Mouse (Mus musculus) limb, embryonic 14.5 days (tissue): ENCODE data around the gene Snai3. TPM values are rescaled to one million over a fixed set of nuclear protein-coding genes. Genes with fewer than 3 reads are reported as not detected.

Source experiments
- ATAC-seq: fragments of 200-750 bp; cut with Nextera tagmentation; 2 replicates; pipeline ENCODE4 v1.8.0; 2017; ENCODE audit warnings: low read depth, moderate number of reproducible peaks, moderate TSS enrichment; ENCODE audit not compliant: low FRiP score
- DNase-seq: peaks from one replicate; pipeline ENCODE4 v3.0.0-alpha.2; 2015; ENCODE audit warnings: low spot score
- H3K27ac ChIP-seq: fragments of 300-500 bp; sonication (generic); replicated peaks from 2 replicates; pipeline ENCODE4 v1.5.1; 2014; ENCODE audit warnings: low read depth, mild to moderate bottlenecking, low read length, moderate library complexity, mixed read lengths
- H3K27me3 ChIP-seq: fragments of 300-500 bp; sonication (generic); 2 replicates; pipeline ENCODE4 v1.6.1; 2014; ENCODE audit warnings: low read length, mixed read lengths; ENCODE audit not compliant: control insufficient read depth, insufficient read depth
- H3K36me3 ChIP-seq: fragments of 300-500 bp; sonication (generic); 2 replicates; pipeline ENCODE4 v1.6.1; 2014; ENCODE audit warnings: mild to moderate bottlenecking, low read length, moderate library complexity, mixed read lengths; ENCODE audit not compliant: control insufficient read depth, insufficient read depth
- H3K4me1 ChIP-seq: fragments of 300-500 bp; sonication (generic); 2 replicates; pipeline ENCODE4 v1.6.1; 2014; ENCODE audit warnings: antibody characterized with exemption, low read length, mixed read lengths; ENCODE audit not compliant: control insufficient read depth, insufficient read depth
- H3K4me2 ChIP-seq: fragments of 300-500 bp; sonication (generic); replicated peaks from 2 replicates; pipeline ENCODE4 v1.6.1; 2014; ENCODE audit warnings: low read depth, mild to moderate bottlenecking, low read length, moderate library complexity; ENCODE audit not compliant: severe bottlenecking
- H3K4me3 ChIP-seq: fragments of 300-500 bp; sonication (generic); replicated peaks from 2 replicates; pipeline ENCODE4 v1.5.1; 2014; ENCODE audit warnings: low read length
- H3K9ac ChIP-seq: fragments of 300-500 bp; sonication (generic); 2 replicates; pipeline ENCODE4 v1.6.1; 2014; ENCODE audit warnings: mild to moderate bottlenecking, low read depth, low read length, moderate library complexity; ENCODE audit not compliant: severe bottlenecking
- H3K9me3 ChIP-seq: fragments of 300-500 bp; sonication (generic); 2 replicates; pipeline ENCODE4 v1.6.1; 2016; ENCODE audit warnings: low read length; ENCODE audit not compliant: control insufficient read depth
- POLR2A ChIP-seq: fragments of 200-500 bp; IDR thresholded peaks from 2 replicates; pipeline ENCODE4 v1.8.0; 2012; ENCODE audit warnings: inconsistent platforms, mild to moderate bottlenecking, moderate library complexity, borderline replicate concordance; ENCODE audit not compliant: insufficient read depth, insufficient read length; ENCODE audit errors: extremely low read depth
- WGBS: fragments of 180-500 bp; shearing (Covaris S2); extraction: QIAGEN DNeasy Blood & Tissue Kit; methylation state at CpG from one replicate; pipeline ENCODE4 v1.1.7; 2014; 5-methylcytosine and 5-hydroxymethylcytosine counted together
- polyA plus RNA-seq, 2 experiments: library from polyadenylated mRNA; depleted of rRNA in 1 of 2; stranded (reverse) in 1 of 2; unstranded in 1 of 2; fragments of >200 nt; fragmentation: Nextera tagmentation in 1 of 2; extraction: Ambion mirVana in 1 of 2; gene quantifications; 2 replicates each; pipeline versions ENCODE4 v1.2.1 to v1.2.3; 2012 to 2014

Gene Snai3
- polyA plus RNA-seq, 2 experiments: 2.1 TPM

DNA sequence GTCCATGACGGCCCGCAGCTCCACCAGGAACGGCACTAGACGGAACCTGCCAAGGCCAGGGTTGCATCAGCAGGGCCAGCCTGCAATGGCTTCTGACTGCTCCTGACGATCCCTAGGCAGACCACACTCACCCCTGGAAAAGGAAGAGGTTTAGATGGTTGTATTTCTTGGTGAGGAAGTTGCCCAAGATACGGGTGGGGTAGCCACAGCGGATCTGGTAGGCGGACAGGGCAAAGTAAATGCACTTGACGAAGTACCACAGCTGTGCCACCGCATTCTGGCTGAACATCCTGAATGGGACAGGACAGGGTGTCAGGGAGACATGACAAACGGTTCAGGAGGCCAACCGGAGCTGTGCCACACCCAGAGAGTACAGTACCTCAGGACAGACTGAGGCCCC, 24.3 kb upstream of the Snai3 start:
- peaks cover 92% of the 10 kb centered on the region for H3K36me3 ChIP-seq
- no peak overlapping the region for H3K4me3 ChIP-seq
- H3K4me1 ChIP-seq: no peaks in the 10 kb centered on the region
- H3K4me2 ChIP-seq: no peak overlapping the region
- WGBS: 93% methylated on average over 12 of the region's 12 CpGs
- TF ChIP-seq POLR2A: no peak
- no peak overlapping the region for H3K9ac ChIP-seq
- no peaks in the 10 kb centered on the region for H3K27me3 ChIP-seq
- DNase-seq (no peak), ATAC-seq (no peak)
- H3K27ac ChIP-seq: no peak overlapping the region
- no peaks in the 10 kb centered on the region for H3K9me3 ChIP-seq

- DNase-seq (no peak), ATAC-seq (no peak)
- 96% methylated on average over 7 of the region's 7 CpGs for WGBS
- no peak overlapping the region for H3K9ac ChIP-seq
- no peak overlapping the region for H3K4me3 ChIP-seq
- no peak for TF ChIP-seq POLR2A
- H3K27me3 ChIP-seq: no peaks in the 10 kb centered on the region
- peaks cover 92% of the 10 kb centered on the region for H3K36me3 ChIP-seq
- H3K4me1 ChIP-seq: no peaks in the 10 kb centered on the region
- H3K27ac ChIP-seq: no peak overlapping the region
- H3K4me2 ChIP-seq: no peak overlapping the region
- no peaks in the 10 kb centered on the region for H3K9me3 ChIP-seq
These were observed 23.3 kb upstream of the Snai3 start for GRCm38 (mm10) chr8:122483877-122484276.

DNA sequence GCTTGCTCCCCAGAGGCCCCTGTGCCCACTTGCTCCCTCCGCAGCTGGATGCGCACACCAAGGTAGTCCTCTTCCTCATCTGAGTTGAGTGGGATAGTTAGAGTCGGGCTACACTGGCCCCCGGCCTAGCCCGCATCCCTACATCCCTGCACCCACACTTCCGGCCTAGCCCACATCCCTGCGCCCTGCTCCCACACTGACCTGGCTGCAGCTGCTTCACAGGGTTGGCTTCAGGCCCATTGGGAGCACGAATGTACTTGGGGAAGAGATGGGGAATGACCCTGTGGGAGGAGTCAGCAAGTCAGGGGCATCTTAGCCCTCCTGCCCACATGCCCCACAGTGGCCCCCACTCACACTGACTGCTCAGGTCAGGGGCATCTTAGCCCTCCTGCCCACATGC, 21.9 kb upstream of the Snai3 start:
- Histone ChIP-seq H3K4me2 (no peak overlapping the region), H3K9me3 (no peaks in the 10 kb centered on the region), H3K4me3 (no peak overlapping the region), H3K9ac (no peak overlapping the region), H3K36me3 (peaks cover 88% of the 10 kb centered on the region), H3K27me3 (no peaks in the 10 kb centered on the region), H3K4me1 (no peaks in the 10 kb centered on the region), H3K27ac (no peak overlapping the region)
- ATAC-seq (no peak), DNase-seq (no peak)
- no peak for TF ChIP-seq POLR2A
- 98% methylated on average over 8 of the region's 8 CpGs for WGBS

DNA sequence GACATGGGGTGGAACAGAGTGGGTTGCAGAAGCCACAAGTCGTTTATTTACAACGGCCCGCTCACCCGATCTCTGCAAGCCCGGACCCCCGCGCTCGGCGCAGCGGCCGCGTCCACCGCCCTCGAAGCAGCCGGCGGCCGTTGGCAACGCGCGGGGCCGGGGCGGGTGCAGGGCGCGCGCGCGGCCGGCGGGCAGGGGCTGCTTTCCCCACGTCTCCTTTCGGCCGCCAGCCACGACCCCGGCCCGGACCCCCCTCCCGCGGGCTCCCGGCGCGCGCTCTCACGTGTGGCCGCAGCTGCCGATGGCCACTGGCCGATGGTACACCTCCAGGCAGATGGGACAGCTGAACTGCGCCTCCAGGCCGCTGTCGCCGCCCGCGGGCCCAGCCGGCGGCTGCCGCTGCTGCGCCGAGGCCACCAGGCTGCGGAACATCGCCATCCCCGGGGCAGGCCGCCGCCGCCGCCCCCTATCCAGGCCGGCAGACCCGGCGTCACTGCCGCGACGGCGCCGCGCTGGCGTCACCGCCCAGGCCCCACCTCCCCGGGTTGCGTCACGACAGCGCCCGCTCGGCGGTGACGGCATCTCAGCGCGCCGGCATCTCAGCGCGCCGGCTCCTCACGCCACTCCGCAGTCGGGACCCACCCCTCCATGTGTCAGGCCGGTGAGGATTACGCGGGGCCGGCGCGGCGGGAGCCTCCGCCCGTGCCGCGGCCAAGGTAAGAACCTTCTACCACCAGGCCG, 15.2 kb upstream of the Snai3 start, which contains the start of the genes Rnf166 and Ctu2:
TSS of gene Rnf166 (minus strand) at position 485 of the 741 bp plus-strand sequence.
TSS of gene Ctu2 (plus strand) at position 564 of the 741 bp plus-strand sequence.
- ATAC-seq (peak; percentile 93), DNase-seq (peak; percentile 87)
- H3K27me3 ChIP-seq: no peaks in the 10 kb centered on the region
- H3K9ac ChIP-seq: peak within 1 kb of the TSS; percentile 94
- WGBS: under 1% methylated on average over 81 of the region's 103 CpGs
- TF ChIP-seq POLR2A: peak; percentile 53; the same call in 1 of the 2 replicates
- peak within 1 kb of the TSS; percentile 72 for H3K27ac ChIP-seq
- peak within 1 kb of the TSS; percentile 100 for H3K4me3 ChIP-seq
- no peaks in the 10 kb centered on the region for H3K9me3 ChIP-seq
- H3K36me3 ChIP-seq: peaks cover 46% of the 10 kb centered on the region
- H3K4me1 ChIP-seq: peaks cover 14% of the 10 kb centered on the region
- H3K4me2 ChIP-seq: peak within 1 kb of the TSS; percentile 85

DNA sequence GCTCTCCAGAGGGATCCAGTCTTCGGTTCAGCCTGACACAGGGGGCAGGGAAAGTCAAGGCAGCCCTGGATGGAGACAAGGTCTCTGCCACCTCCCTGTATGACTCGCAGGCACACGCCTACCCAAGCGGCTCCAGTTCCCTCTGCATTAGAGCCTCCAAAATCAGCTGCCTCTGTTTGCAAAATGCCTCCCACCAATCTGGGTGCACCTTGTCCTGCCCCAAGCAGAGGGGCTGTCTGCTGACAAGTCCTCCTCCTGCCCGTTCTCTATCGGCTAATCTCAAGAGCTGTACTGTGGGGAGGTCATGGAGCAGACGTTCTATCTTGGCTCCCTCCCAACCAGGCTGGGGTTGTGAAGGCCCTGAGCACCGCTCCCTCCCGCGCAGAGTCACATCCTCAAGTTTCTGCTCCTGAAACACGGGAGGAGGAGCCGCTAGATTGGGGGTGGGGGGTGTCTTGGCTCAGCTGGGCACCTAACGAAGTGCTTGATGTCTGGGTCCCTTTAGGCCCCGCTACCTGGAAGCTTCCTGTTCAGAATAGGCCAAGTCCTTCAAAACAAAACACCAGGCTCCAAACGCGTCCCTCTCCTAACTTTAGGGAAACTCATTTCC, 14.5 kb upstream of the Snai3 start:
- no peak for ATAC-seq
- peak overlapping the region; percentile 100 for H3K4me3 ChIP-seq
- H3K9me3 ChIP-seq: no peaks in the 10 kb centered on the region
- peaks cover 44% of the 10 kb centered on the region for H3K36me3 ChIP-seq
- H3K4me2 ChIP-seq: peak overlapping the region; percentile 85
- 12% methylated on average over 16 of the region's 16 CpGs for WGBS
- DNase-seq: no peak
- H3K27me3 ChIP-seq: no peaks in the 10 kb centered on the region
- no peak for TF ChIP-seq POLR2A
- H3K9ac ChIP-seq: peak overlapping the region; percentile 94
- H3K4me1 ChIP-seq: peaks cover 14% of the 10 kb centered on the region
- H3K27ac ChIP-seq: 0 out of 2 replicates have a peak overlapping the region, but pooled peaks have one; percentile 72
